Mouse (Mus musculus) liver, embryonic 14.5 days (tissue): ENCODE measurements around the gene Disp1. TPM values are rescaled to one million over a fixed set of nuclear protein-coding genes. Genes with fewer than 3 reads are reported as not detected.

ENCODE experiments used
- ATAC-seq: fragments of 200-750 bp; cut with Nextera tagmentation; 2 replicates; pipeline ENCODE4 v1.8.0; 2017; ENCODE audit warnings: moderate number of reproducible peaks, mild to moderate bottlenecking, moderate library complexity; ENCODE audit not compliant: insufficient read depth
- DNase-seq, 3 experiments: peaks; one replicate each; pipeline ENCODE4 v3.0.0-alpha.2; 2012 to 2013; ENCODE audit warnings: low read depth in 3 of 3, low spot score in 3 of 3
- H3K27ac ChIP-seq: fragments of 300-500 bp; sonication (generic); 2 replicates; pipeline ENCODE4 v1.5.1; 2014; ENCODE audit warnings: moderate library complexity, mild to moderate bottlenecking, control low read depth, inconsistent platforms
- H3K27me3 ChIP-seq: fragments of 300-500 bp; sonication (generic); 2 replicates; pipeline ENCODE4 v1.6.1; 2014; ENCODE audit warnings: mild to moderate bottlenecking, low read length, moderate library complexity; ENCODE audit not compliant: control insufficient read depth, insufficient read depth
- H3K36me3 ChIP-seq: fragments of 300-500 bp; sonication (generic); replicated peaks from 2 replicates; pipeline ENCODE4 v1.6.1; 2014; ENCODE audit warnings: low read depth; ENCODE audit not compliant: control insufficient read depth, insufficient read depth
- H3K4me1 ChIP-seq, 2 experiments: fragments of 200-500 bp in 1 of 2; fragments of 300-500 bp in 1 of 2; sonication (generic) in 1 of 2; replicated peaks; 2 replicates each; pipeline ENCODE4 v1.6.1; 2012 to 2014; ENCODE audit warnings: antibody characterized with exemption in 1 of 2, inconsistent platforms in 1 of 2, low read length in 1 of 2; ENCODE audit not compliant: control insufficient read depth in 2 of 2, insufficient read depth in 2 of 2
- H3K4me2 ChIP-seq: fragments of 300-500 bp; sonication (generic); 2 replicates; pipeline ENCODE4 v1.6.1; 2014; ENCODE audit warnings: low read depth, mild to moderate bottlenecking, control low read depth, moderate library complexity
- H3K4me3 ChIP-seq, 2 experiments: fragments of 200-500 bp in 1 of 2; fragments of 300-500 bp in 1 of 2; sonication (generic) in 1 of 2; 2 replicates each; pipeline ENCODE4 v1.5.1; 2012 to 2014; ENCODE audit warnings: low read depth in 2 of 2, low read length in 2 of 2, mild to moderate bottlenecking in 2 of 2, control low read depth in 1 of 2, inconsistent platforms in 1 of 2, moderate library complexity in 1 of 2; ENCODE audit not compliant: insufficient read depth in 1 of 2
- H3K9ac ChIP-seq: fragments of 300-500 bp; sonication (generic); replicated peaks from 2 replicates; pipeline ENCODE4 v1.6.1; 2014; ENCODE audit warnings: mild to moderate bottlenecking, control low read depth, moderate library complexity
- H3K9me3 ChIP-seq: fragments of 300-500 bp; sonication (generic); 2 replicates; pipeline ENCODE4 v1.6.1; 2016; ENCODE audit warnings: low read length, mixed read lengths; ENCODE audit not compliant: control insufficient read depth
- CTCF ChIP-seq: IDR thresholded peaks from 2 replicates; pipeline ENCODE4 v1.5.1; 2016; ENCODE audit warnings: antibody characterized with exemption, low read depth, control low read depth
- EP300 ChIP-seq: IDR thresholded peaks from 2 replicates; pipeline ENCODE4 v1.6.1; 2016; ENCODE audit warnings: antibody characterized with exemption, low read depth
- WGBS: fragments of 180-500 bp; shearing (Covaris S2); extraction: QIAGEN DNeasy Blood & Tissue Kit; methylation state at CpG from one replicate; pipeline ENCODE4 v1.1.7; 2014; ENCODE audit not compliant: insufficient replicate concordance; 5-methylcytosine and 5-hydroxymethylcytosine counted together
- polyA plus RNA-seq, 2 experiments: library from polyadenylated mRNA; depleted of rRNA in 1 of 2; stranded (reverse) in 1 of 2; unstranded in 1 of 2; fragments of >200 nt; fragmentation: Nextera tagmentation in 1 of 2; extraction: Ambion mirVana in 1 of 2; gene quantifications; 2 replicates each; pipeline versions ENCODE4 v1.2.1 to v1.2.3; 2012 to 2014

Disp1 gene
- polyA plus RNA-seq, 2 experiments, result 2.0 to 2.4 TPM

- peaks cover 0 to 22% of the 10 kb centered on the region in 2 experiments; a peak in 2 of 4 replicates for H3K4me1 ChIP-seq
Measured at GRCm38 (mm10) chr1:183185560-183185959, 35.8 kb downstream of the Disp1 start.

GRCm38 (mm10) chr1:183184681-183185080 is 36.6 kb downstream of the Disp1 start:
- no peak overlapping the region for H3K4me3 ChIP-seq
- H3K27ac ChIP-seq, result no peak overlapping the region
- ATAC-seq, result no peak
- TF ChIP-seq CTCF (no peak), EP300 (no peak)
- H3K9me3 ChIP-seq, result no peaks in the 10 kb centered on the region
- H3K4me1 ChIP-seq, result peaks cover 0 to 22% of the 10 kb centered on the region in 2 experiments; a peak in 2 of 4 replicates
- no peaks in the 10 kb centered on the region for H3K27me3 ChIP-seq
- no peaks in the 10 kb centered on the region for H3K36me3 ChIP-seq
- no peak overlapping the region for H3K4me2 ChIP-seq
- 70% methylated on average over 5 of the region's 5 CpGs for WGBS
- H3K9ac ChIP-seq, result no peak overlapping the region
- DNase-seq, result no peak

More at GRCm38 (mm10) chr1:183185560-183185959, 35.8 kb downstream of the Disp1 start:
- Histone ChIP-seq H3K4me2 (no peak overlapping the region), H3K9ac (no peak overlapping the region), H3K27me3 (no peaks in the 10 kb centered on the region), H3K4me3 (no peak overlapping the region), H3K36me3 (no peaks in the 10 kb centered on the region), H3K9me3 (no peaks in the 10 kb centered on the region), H3K27ac (no peak overlapping the region)
- ATAC-seq (no peak; the same call in 1 of the 2 replicates), DNase-seq (no peak)
- no peak for TF ChIP-seq EP300
- TF ChIP-seq CTCF, result no peak
- WGBS, result 69% methylated on average over 6 of the region's 6 CpGs

- Histone ChIP-seq H3K4me2 (no peak overlapping the region), H3K9me3 (no peaks in the 10 kb centered on the region), H3K27ac (no peak overlapping the region), H3K9ac (no peak overlapping the region), H3K4me3 (no peak overlapping the region), H3K4me1 (peaks cover 0 to 22% of the 10 kb centered on the region in 2 experiments; a peak in 2 of 4 replicates), H3K36me3 (no peaks in the 10 kb centered on the region), H3K27me3 (no peaks in the 10 kb centered on the region)
- no peak for ATAC-seq
- 72% methylated on average over 5 of the region's 5 CpGs for WGBS
- no peak for DNase-seq
- no peak for TF ChIP-seq EP300
- TF ChIP-seq CTCF, result no peak
Measured at GRCm38 (mm10) chr1:183183565-183183964, 37.8 kb downstream of the Disp1 start.

- H3K36me3 ChIP-seq, result no peaks in the 10 kb centered on the region
- DNase-seq (no peak), ATAC-seq (0 out of 2 replicates have a peak, but pooled peaks have one; percentile 8)
- H3K4me2 ChIP-seq, result no peak overlapping the region
- H3K4me1 ChIP-seq, result peaks cover 0 to 22% of the 10 kb centered on the region in 2 experiments; a peak in 2 of 4 replicates
- no peak overlapping the region for H3K27ac ChIP-seq
- no peak overlapping the region for H3K9ac ChIP-seq
- no peaks in the 10 kb centered on the region for H3K9me3 ChIP-seq
- TF ChIP-seq CTCF, result no peak
- no peak for TF ChIP-seq EP300
- no peak overlapping the region for H3K4me3 ChIP-seq
- no peaks in the 10 kb centered on the region for H3K27me3 ChIP-seq
- WGBS, result 50% methylated on average over 12 of the region's 12 CpGs
Measured at GRCm38 (mm10) chr1:183182641-183183414, 38.5 kb downstream of the Disp1 start.

- peaks cover 0 to 19% of the 10 kb centered on the region in 2 experiments; a peak in 2 of 4 replicates for H3K4me1 ChIP-seq
- H3K9me3 ChIP-seq, result no peaks in the 10 kb centered on the region
- WGBS, result 42% methylated on average over 2 of the region's 2 CpGs
- no peaks in the 10 kb centered on the region for H3K27me3 ChIP-seq
- no peak overlapping the region for H3K4me2 ChIP-seq
- TF ChIP-seq EP300 (no peak), CTCF (no peak)
- no peak overlapping the region for H3K9ac ChIP-seq
- H3K4me3 ChIP-seq, result no peak overlapping the region
- DNase-seq (no peak), ATAC-seq (no peak)
- H3K27ac ChIP-seq, result no peak overlapping the region
- H3K36me3 ChIP-seq, result no peaks in the 10 kb centered on the region
Measured at GRCm38 (mm10) chr1:183181030-183181395, 40.3 kb downstream of the Disp1 start.
